ENCODE assay signal across 19 mouse cellular contexts in genomic region chr10:120409131-120409530, GRCm38 (mm10).
DNase-seq lines count a peak whose midpoint lies in the region; ATAC-seq and TF ChIP-seq lines count a peak whose summit lies in the region.
"Had no signal": no experiment of that assay in that cellular context is flagged by ENCODE, and none has a peak within 500 bp of the region (broad histone marks: within the 10 kb centered on the region; RNA-seq: fewer than 3 reads in every experiment).

No protein-coding gene starts in this region.

- H3K4me3 ChIP-seq in heart, embryonic 13.5 days = no peak overlapping the region
- H3K4me3 ChIP-seq in lung, embryonic 14.5 days (ENCODE audit: low read depth, low read length) = no peak overlapping the region
- H3K4me3 ChIP-seq: erythroblast, embryonic 14.5 days; forebrain, embryonic 10.5 days; gastrocnemius, adult 2 months; heart, embryonic 15.5 days; hindbrain, embryonic 15.5 days had no signal

- no peaks in the 10 kb centered on the region for H3K9me3 ChIP-seq in heart, embryonic 13.5 days
- no peaks in the 10 kb centered on the region for H3K9me3 ChIP-seq in lung, embryonic 14.5 days (ENCODE audit: low read depth, low read length)
- H3K9me3 ChIP-seq: forebrain, embryonic 10.5 days; heart, embryonic 15.5 days; hindbrain, embryonic 15.5 days had no signal

- peaks cover 37% of the 10 kb centered on the region for H3K4me1 ChIP-seq in heart, embryonic 13.5 days
- H3K4me1 ChIP-seq in lung, embryonic 14.5 days (ENCODE audit: insufficient read depth) = 0 out of 2 replicates have a peak, but pooled peaks cover 3% of the 10 kb centered on the region
- H3K4me1 ChIP-seq: hindbrain, embryonic 15.5 days had no signal

- no peaks in the 10 kb centered on the region for H3K27me3 ChIP-seq in heart, embryonic 13.5 days (replicated peaks)
- H3K27me3 ChIP-seq in lung, embryonic 14.5 days (ENCODE audit: insufficient read depth, low read length) = no peaks in the 10 kb centered on the region
- H3K27me3 ChIP-seq: heart, embryonic 15.5 days; hindbrain, embryonic 15.5 days had no signal

- H3K36me3 ChIP-seq in heart, embryonic 13.5 days = peaks cover 5% of the 10 kb centered on the region
- H3K36me3 ChIP-seq in lung, embryonic 14.5 days (ENCODE audit: insufficient read depth) = peaks cover 3% of the 10 kb centered on the region; the same call in 1 of the 2 replicates
- H3K36me3 ChIP-seq: heart, embryonic 15.5 days; hindbrain, embryonic 15.5 days had no signal

- no peak; the same call in 1 of the 2 replicates for ATAC-seq in heart, embryonic 13.5 days (ENCODE audit: extremely low read depth, insufficient number of reproducible peaks, low FRiP score, low TSS enrichment)
- ATAC-seq in lung, embryonic 14.5 days (ENCODE audit: insufficient read depth) = peak; percentile 29; the same call in 1 of the 2 replicates
- ATAC-seq: forebrain, embryonic 14.5 days; inflammation-experienced regulatory T-cells, adult 6 months had no signal

- H3K27ac ChIP-seq in heart, embryonic 13.5 days (replicated peaks) = peak overlapping the region; percentile 41
- H3K27ac ChIP-seq in lung, embryonic 14.5 days (ENCODE audit: low read depth) = no peak overlapping the region
- H3K27ac ChIP-seq: forebrain, embryonic 10.5 days; gastrocnemius, adult 2 months; heart, embryonic 15.5 days; hindbrain, embryonic 15.5 days had no signal

- no peak overlapping the region for H3K4me2 ChIP-seq in heart, embryonic 13.5 days
- no peak overlapping the region for H3K4me2 ChIP-seq in lung, embryonic 14.5 days
- H3K4me2 ChIP-seq: heart, embryonic 15.5 days; hindbrain, embryonic 15.5 days had no signal

- WGBS in heart, embryonic 13.5 days = 52% methylated on average over 9 of the region's 9 CpGs
- 75% methylated on average over 9 of the region's 9 CpGs for WGBS in lung, embryonic 14.5 days

- DNase-seq in adrenal gland, postnatal 14 days = peak; percentile 26
- no peak for DNase-seq in adrenal gland, postnatal 25 days
- DNase-seq in heart, postnatal 25 days (ENCODE audit: low spot score) = no peak
- no peak for DNase-seq in lung, embryonic 14.5 days
- DNase-seq in lung, postnatal 4 days = no peak
- no peak for DNase-seq in embryo, embryonic 11 days
- DNase-seq: cerebellum, adult 11 months; cerebellum, adult 8-10 months; cerebellum, postnatal 14 days; gastrocnemius, adult 2 months; gastrocnemius, postnatal 25 days; kidney, adult 2 months had no signal

- H3K9ac ChIP-seq in heart, embryonic 13.5 days = no peak overlapping the region; the same call in 1 of the 2 replicates
- no peak overlapping the region for H3K9ac ChIP-seq in lung, embryonic 14.5 days
- H3K9ac ChIP-seq: heart, embryonic 15.5 days; hindbrain, embryonic 15.5 days had no signal

- TF ChIP-seq CTCF in lung, embryonic 14.5 days (IDR thresholded peaks at IDR 0.05; ENCODE audit: low read depth) = no peak

- intact Hi-C loops in heart, postnatal 25 days (cut with DNase I) = no loop called here
